Mouse (Mus musculus) left cerebral cortex, adult 2 months (tissue): ENCODE data around the gene Spsb4. TPM values are rescaled to one million over a fixed set of nuclear protein-coding genes. Genes with fewer than 3 reads are reported as not detected.

ENCODE experiments used
- DNase-seq, 2 experiments: peaks; one replicate each; pipeline ENCODE4 v3.0.0; 2021 to 2022; ENCODE audit warnings: low spot score in 2 of 2, mixed read lengths in 1 of 2; ENCODE audit errors: extremely low spot score in 1 of 2
- H3K27ac ChIP-seq: fragments of 200-600 bp; 2 replicates; pipeline ENCODE4 v1.8.1; 2022
- H3K4me3 ChIP-seq: fragments of 200-600 bp; 2 replicates; pipeline ENCODE4 v1.8.1; 2022
- CTCF ChIP-seq: fragments of 200-600 bp; IDR thresholded peaks from 2 replicates; pipeline ENCODE4 v1.8.1; 2022; ENCODE audit warnings: antibody characterized with exemption, mild to moderate bottlenecking, moderate library complexity
- intact Hi-C: fragments of 180-260 bp; cut with DNase I; formaldehyde crosslinking; loops from one replicate; pipeline ENCODE4 v1.15.1; 2025
- total RNA-seq, 2 experiments: library from RNA; stranded (reverse); gene quantifications; 2 replicates each; pipeline ENCODE4 v1.2.3; 2021

Spsb4 gene
- total RNA-seq, 2 experiments from 2014 or later = 5.2 to 5.6 TPM

DNA sequence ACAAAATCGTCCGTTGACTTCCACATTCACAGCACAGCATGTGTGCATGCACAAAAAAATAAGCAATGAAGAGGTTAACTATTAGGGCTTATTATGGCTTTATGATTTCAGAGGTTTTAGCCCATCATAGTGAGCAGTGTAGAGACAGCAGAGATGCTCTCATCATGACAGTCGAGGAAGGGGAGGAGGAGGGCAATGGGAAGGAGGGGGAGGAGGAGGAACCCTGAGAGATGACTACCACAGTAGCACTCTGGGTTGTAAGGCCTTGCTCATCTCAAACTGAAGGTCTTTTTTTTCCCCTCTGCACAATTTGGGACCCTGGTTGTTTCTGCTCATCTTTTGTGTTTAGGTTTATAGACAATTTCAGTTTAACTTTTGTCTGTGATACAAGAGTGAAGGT lies 83.8 kb downstream of the Spsb4 start:
- intact Hi-C loops = no loop called here
- H3K4me3 ChIP-seq = no peak overlapping the region
- no peak overlapping the region for H3K27ac ChIP-seq
- TF ChIP-seq CTCF = no peak
- DNase-seq = no peak

DNA sequence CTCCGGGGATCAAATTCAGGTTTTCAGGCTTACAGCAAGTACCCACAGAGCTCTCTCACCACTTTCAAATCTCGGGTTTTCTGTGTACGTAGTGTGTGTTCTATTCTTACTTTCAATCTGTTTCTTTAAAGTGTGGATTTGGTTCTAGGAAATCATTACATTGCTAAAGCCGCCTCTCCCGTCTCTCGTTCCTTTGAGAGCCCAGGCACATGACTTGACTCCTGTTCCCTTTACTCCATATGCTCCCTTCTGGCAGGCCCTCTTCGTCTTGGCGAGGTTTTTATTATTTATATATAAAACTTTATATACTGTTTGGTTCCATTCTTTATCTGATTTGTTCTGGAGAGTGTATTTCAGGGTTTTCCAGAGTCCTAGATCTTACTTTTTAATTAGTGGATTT lies 85.9 kb downstream of the Spsb4 start:
- H3K4me3 ChIP-seq = no peak overlapping the region
- TF ChIP-seq CTCF = no peak
- intact Hi-C loops = no loop called here
- no peak for DNase-seq
- H3K27ac ChIP-seq = no peak overlapping the region

DNA sequence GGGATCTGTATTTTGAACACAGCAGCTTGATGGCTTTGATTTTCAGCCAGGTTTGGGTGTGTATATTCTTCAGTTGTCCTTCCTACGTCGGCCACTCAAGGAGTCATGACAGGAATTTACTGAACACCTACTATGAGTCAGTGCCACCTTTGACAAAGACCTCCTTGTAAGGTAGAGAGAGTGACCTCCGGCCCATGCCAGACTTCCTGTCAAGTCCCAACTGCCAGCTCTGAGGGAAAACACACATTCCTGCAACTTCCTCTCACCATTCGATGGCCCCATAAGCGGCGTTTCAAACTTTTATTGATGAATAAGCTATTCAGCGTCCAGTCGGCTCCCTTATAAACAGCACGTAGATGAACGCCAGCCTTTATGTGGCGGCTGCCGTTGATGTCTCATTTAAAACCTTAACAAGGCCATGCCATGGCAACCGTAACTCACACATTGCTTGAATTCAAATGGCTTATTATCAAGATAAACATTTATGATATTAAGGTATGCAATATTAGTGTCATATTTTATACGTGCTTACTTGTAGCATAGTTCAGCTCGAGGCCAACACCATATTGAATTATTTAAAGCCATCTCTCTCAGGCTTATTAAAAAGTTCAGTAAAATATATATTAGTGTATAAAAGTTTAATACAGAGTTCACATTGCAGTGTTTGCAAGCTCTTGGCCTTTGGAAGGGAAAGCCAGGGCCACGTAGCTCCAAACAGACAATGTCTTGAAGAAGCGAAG lies 94.9 kb downstream of the Spsb4 start:
- Histone ChIP-seq H3K4me3 (no peak overlapping the region), H3K27ac (no peak overlapping the region)
- no peak for DNase-seq
- TF ChIP-seq CTCF = no peak
- intact Hi-C loops = no loop called here

DNA sequence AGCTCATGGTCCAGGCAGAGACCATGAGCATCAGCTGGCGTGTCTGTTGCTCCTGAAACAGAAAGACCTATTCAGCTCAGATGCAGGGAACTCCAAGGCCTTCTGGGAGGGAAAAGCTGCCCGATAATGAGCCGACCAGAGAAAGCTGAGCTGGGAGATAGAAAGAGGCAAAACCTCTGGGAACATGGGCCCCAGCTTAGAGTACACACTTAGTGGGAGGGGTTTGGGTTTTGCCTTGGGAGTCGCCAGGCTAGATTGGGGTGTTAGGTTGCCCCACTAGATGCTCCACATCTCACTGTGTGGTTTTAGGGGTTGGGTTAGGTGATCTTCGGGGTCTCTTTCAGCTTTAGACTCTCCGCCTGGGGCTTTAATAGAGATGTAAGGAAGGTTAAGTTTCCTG lies 95.5 kb downstream of the Spsb4 start:
- DNase-seq = no peak
- intact Hi-C loops = no loop called here
- Histone ChIP-seq H3K27ac (no peak overlapping the region), H3K4me3 (no peak overlapping the region)
- TF ChIP-seq CTCF = no peak

DNA sequence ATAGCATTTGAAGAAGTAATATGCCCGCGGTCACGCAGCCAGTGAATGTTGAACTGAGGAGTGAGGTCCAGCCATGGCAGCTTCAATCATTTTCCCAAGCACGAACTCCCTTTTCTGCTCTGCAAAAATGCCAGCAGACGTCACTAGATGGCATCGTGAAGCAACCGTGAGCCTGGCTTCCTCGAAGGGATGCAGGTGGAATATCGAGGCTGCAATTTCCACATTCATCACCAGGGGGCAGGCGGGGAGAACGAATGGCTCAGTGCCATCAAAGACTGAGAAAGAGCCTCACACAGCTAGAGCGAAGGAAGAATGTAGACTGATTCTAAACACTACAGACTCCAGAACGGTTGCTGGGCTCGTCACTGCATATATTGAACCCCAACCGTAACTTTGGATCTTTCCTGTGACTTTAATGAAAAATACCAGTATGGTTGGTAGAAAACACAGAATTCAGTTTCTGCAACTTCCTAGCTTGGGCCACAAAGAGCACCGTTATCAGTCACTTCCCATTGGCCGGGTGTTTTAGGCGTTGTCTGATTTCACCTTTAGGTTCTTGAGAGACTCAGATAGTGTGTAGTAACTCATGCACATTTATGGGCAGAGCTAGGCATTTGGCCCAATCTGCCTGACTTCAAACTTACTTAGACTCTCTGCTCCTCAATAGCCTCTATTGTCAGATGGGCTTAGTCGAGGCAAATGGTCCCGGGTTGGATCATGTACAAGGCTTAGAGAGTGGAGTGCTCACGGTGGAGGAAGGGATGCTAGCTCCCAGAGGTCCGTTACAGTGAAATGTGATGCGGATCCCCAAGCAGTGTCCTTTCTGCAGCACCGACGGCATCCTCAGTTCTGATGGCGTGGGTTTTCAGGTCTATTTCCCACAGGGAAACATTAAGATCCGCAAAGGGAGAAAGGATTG lies 101.8 kb downstream of the Spsb4 start:
- intact Hi-C loops = loop anchor here (1.0 to 2.0 kb wide), 4 partner anchors 43 to 246 kb away; no protein-coding TSS in a partner anchor
- Histone ChIP-seq H3K4me3 (no peak overlapping the region), H3K27ac (no peak overlapping the region)
- DNase-seq = peak; percentile 95 to 99
- TF ChIP-seq CTCF = peak; percentile 98

DNA sequence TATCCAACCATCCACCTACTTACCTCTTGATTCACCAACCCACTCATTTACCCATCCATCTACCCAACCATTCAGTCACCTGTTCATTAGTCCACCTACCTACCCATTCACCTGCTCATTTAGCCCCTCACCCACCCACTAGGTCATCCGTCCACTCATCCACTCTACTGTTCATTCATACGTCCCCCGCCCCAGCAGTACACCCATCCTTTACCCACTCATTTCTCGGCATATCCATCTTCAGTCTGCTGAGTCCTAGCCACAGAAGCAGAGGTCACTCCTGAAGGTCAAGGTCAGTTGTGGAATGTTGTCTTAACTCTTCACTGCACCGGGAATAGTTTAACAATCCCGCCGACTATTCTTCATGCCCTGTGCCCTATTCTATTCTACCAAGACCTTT lies 102.6 kb downstream of the Spsb4 start:
- no peak overlapping the region for H3K4me3 ChIP-seq
- H3K27ac ChIP-seq = no peak overlapping the region
- no peak for TF ChIP-seq CTCF
- intact Hi-C loops = loop anchor here (1.0 to 2.0 kb wide), 4 partner anchors 44 to 247 kb away; no protein-coding TSS in a partner anchor
- no peak for DNase-seq

DNA sequence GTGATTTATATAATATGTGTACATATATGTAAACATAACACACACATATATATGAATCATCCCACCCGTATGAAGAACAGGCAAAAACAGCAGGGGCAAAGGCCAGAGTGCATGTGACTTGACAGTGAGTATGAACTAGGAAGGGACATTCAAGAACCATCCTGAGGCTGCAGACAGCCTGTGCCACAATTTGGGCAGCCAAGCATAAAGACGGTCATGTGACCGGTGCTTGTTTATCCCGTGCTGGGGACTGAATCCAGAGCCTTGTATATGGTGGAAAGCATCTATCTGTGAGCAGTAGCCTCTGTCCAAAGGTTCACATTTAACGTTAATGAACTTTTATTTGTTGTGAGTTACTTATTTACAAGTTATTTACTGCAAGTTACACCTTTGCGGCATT lies 103.8 kb downstream of the Spsb4 start:
- no peak overlapping the region for H3K27ac ChIP-seq
- no peak overlapping the region for H3K4me3 ChIP-seq
- DNase-seq = no peak
- no peak for TF ChIP-seq CTCF
- intact Hi-C loops = no loop called here

DNA sequence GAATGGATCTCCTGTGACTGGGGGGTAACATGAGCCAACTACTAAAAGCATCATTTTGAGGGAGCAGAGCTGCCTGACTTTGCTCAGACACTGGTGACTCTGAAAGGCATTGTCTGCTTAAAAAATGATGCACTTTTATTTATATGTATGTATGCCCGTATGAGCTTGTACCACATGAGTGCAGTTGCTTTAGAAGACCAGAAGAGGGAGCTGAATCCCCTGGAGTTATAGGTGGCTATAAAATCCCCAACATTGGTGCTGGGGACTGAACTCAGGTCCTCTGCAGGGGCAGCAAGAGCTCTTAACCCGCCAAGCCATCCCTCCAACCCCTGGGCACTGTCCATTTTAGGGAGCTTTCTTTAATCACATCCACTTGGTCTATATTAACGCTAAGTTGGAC lies 104.6 kb downstream of the Spsb4 start:
- no peak for DNase-seq
- H3K4me3 ChIP-seq = no peak overlapping the region
- intact Hi-C loops = no loop called here
- peak; percentile 19 for TF ChIP-seq CTCF
- no peak overlapping the region for H3K27ac ChIP-seq

DNA sequence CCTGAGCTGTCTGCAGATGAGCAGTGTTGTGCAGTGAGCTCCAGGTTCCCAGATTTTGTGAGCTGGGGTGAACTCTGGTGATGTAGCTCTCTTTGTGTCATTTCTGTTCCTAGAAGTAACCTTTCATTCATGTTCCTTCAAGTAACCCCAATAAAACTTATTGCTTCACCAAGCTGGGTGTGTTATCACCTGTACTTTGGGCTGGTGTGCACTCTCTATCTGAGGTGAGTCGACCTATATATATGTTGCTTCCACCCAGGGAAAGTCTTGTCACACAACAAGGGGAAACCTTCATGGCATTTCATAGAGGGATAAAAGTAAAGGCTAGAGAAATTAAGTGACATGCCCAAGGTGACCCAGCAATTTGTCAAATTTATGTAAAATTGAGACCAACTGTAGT lies 109.1 kb downstream of the Spsb4 start:
- intact Hi-C loops = no loop called here
- no peak overlapping the region for H3K27ac ChIP-seq
- DNase-seq = no peak
- H3K4me3 ChIP-seq = no peak overlapping the region
- TF ChIP-seq CTCF = no peak

DNA sequence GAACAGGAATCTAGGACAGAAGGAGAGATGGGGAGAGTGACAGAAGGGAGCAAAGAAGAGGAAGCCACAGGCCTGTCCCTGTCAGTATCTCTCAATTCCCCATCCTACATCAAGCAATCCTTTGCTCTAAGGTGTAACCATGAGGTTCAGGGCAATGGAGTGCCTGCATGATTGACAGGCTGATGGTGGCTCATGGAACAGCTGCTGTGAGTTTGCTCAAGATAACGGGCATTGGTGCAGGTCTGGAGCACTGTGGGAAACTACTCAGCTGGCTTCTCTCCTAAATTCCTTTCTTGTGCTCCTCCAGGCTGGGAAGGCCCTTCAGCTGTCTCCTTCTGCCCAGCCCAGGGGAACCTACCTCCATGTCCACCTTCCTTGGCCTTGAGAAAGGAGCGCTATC lies 109.9 kb downstream of the Spsb4 start:
- no peak overlapping the region for H3K27ac ChIP-seq
- intact Hi-C loops = no loop called here
- no peak for TF ChIP-seq CTCF
- H3K4me3 ChIP-seq = no peak overlapping the region
- no peak for DNase-seq

DNA sequence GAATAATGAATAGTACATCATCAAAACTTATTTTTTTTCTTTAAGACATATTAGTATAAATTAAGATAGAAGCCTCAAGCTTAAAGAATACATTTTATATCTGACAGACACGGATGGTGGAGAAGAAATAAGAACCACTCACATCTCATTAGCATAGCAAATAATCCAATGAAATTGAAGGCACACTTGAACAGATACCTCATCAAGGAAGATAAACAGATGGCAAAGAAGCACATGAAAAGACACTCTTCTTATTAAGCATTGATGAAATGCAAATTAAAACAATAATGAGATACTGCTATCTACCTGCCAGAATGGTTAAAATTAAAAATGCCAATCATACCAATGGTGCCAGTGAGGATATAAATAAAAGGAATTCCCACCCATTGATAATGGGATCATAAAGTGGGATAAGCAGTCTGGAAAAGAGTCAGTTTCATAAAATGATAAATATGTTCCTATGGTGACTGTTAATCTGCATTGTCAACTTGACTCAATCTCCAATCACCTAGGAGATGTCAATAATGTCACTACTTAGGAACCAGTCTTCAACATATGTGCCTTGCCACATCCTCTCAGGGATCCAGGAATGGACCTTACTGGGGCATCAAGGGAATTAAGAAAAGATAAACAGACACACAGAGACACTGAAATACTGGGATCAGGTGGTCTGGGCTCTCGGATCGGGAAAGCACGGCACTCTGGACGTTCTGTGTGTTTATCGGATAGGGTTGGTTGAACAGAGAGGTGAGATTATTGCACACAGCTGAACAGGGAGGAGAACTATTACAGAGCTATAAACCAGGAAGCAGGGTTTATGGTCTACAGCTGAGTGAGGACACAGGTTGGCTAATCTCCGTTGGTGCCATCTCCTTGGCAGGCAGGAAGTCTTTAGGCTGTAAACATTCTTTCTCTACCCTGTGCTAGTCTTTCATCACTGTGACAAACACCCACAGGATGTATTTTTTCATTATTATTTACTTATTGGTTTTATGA lies 114.0 kb downstream of the Spsb4 start:
- no peak for DNase-seq
- intact Hi-C loops = no loop called here
- no peak overlapping the region for H3K4me3 ChIP-seq
- H3K27ac ChIP-seq = no peak overlapping the region
- no peak for TF ChIP-seq CTCF
